Mouse (Mus musculus) midbrain, embryonic 13.5 days (tissue): ENCODE results near the gene Dapk2. TPM values are rescaled to one million over a fixed set of nuclear protein-coding genes. Genes with fewer than 3 reads are reported as not detected.
A peak's percentile ranks its signal among the peaks of the same experiment; 100 is the strongest.

ENCODE experiments used
- ATAC-seq: fragments of 200-750 bp; cut with Nextera tagmentation; 2 replicates; pipeline ENCODE4 v1.8.0; 2017; ENCODE audit warnings: mild to moderate bottlenecking, moderate TSS enrichment, moderate library complexity
- H3K27ac ChIP-seq: fragments of 300-500 bp; sonication (generic); 2 replicates; pipeline ENCODE4 v1.5.1; 2015; ENCODE audit warnings: inconsistent platforms, mild to moderate bottlenecking, moderate library complexity
- H3K27me3 ChIP-seq: fragments of 300-500 bp; sonication (generic); 2 replicates; pipeline ENCODE4 v1.6.1; 2015; ENCODE audit warnings: mild to moderate bottlenecking, inconsistent platforms
- H3K36me3 ChIP-seq: fragments of 300-500 bp; sonication (generic); 2 replicates; pipeline ENCODE4 v1.6.1; 2015; ENCODE audit warnings: mild to moderate bottlenecking, inconsistent platforms
- H3K4me1 ChIP-seq: fragments of 300-500 bp; sonication (generic); replicated peaks from 2 replicates; pipeline ENCODE4 v1.6.1; 2015; ENCODE audit warnings: inconsistent platforms
- H3K4me2 ChIP-seq: fragments of 300-500 bp; sonication (generic); replicated peaks from 2 replicates; pipeline ENCODE4 v1.6.1; 2015; ENCODE audit warnings: moderate library complexity, mild to moderate bottlenecking, inconsistent platforms
- H3K4me3 ChIP-seq: fragments of 300-500 bp; sonication (generic); replicated peaks from 2 replicates; pipeline ENCODE4 v1.5.1; 2015; ENCODE audit warnings: mild to moderate bottlenecking, inconsistent platforms
- H3K9ac ChIP-seq: fragments of 300-500 bp; sonication (generic); replicated peaks from 2 replicates; pipeline ENCODE4 v1.6.1; 2015; ENCODE audit warnings: mild to moderate bottlenecking, inconsistent platforms
- H3K9me3 ChIP-seq: fragments of 300-500 bp; sonication (generic); 2 replicates; pipeline ENCODE4 v1.6.1; 2016; ENCODE audit warnings: mild to moderate bottlenecking, inconsistent platforms
- WGBS: fragments of 180-500 bp; shearing (Covaris S2); methylation state at CpG from one replicate; pipeline ENCODE4 v1.1.7; 2015; 5-methylcytosine and 5-hydroxymethylcytosine counted together
- polyA plus RNA-seq: library from polyadenylated mRNA; unstranded; fragments of >200 nt; fragmentation: Nextera tagmentation; extraction: Ambion mirVana; gene quantifications from 2 replicates; pipeline ENCODE4 v1.2.1, GENCODE M21; 2015

The Dapk2 gene
- 1.4 and 2.4 TPM in 2 replicates for polyA plus RNA-seq

DNA sequence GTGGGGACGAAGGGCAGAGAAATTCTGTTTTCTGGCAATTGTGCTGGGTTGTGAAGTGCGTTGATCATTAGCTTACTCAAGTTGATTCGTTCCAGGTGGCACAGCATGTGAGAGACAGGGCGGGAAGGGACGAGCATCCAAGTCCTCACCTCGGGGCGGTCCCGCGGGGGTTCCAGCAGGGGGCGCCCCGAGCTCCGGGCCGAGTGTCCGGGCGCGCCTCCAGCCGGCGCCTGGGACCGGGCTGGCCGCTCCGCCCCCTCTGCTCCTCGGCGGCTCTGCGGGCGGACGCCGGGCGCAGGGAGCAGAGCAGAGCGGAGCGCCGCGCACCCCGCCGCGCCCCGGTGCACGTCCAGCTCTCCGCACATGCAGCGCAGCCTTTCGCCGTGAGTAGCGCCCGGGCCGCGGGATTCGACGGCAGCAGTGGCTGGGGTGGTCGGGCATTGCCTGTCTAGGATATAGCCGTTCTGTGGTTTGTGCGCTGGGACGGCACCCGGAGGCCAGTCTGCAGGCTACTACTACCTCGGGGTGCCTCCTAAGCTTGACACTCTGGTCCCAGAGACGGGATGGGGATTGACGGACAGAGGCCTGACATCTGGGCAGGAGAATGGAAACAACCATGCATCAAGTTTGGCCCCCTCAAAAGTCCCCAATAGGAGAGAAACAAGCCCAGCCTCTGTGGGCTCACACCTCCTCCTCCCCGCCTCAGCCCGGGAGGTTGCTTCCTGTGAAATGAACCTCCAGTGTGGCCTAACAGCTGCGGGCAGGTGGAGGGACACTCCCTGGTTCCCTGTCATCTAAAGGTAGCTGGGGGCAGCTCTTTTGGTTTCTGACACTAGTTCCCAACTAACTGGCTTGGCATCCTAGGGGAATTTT is at the start of gene Dapk2:
Gene Dapk2 (plus strand): TSS at position 266 of the 873 bp plus-strand sequence.
- H3K9me3 ChIP-seq = no peaks in the 10 kb centered on the region
- H3K36me3 ChIP-seq = no peaks in the 10 kb centered on the region
- no peak within 1 kb of the TSS for H3K27ac ChIP-seq
- H3K27me3 ChIP-seq = peaks cover 33% of the 10 kb centered on the region
- 2% methylated on average over 58 of the region's 58 CpGs for WGBS
- H3K4me3 ChIP-seq = peak within 1 kb of the TSS; percentile 39
- peak within 1 kb of the TSS; percentile 54 for H3K4me2 ChIP-seq
- H3K4me1 ChIP-seq = peaks cover 6% of the 10 kb centered on the region
- peak within 1 kb of the TSS; percentile 44; the same call in 1 of the 2 replicates for H3K9ac ChIP-seq
- ATAC-seq = peak; percentile 83

DNA sequence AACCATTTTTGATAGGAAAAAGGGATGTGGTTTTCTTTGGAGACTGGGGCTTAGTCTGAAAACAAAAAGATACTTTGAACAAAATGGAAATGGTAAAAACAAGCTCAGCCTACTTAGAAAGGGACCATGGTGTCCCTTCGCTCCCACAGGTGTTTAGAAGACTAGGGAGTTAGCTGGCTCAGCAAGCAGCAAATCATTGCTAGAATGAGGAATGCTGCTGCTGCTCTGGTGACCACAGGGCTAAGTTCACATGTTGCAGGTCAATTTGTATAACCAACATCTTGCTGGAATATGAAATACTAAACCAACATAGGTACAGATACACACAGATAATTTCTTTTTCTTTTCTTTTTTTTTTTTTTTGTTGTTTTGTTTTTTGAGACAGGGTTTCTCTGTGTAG is 48.4 kb upstream of the Dapk2 start:
- no peak for ATAC-seq
- 100% methylated on average over 1 of the region's 1 CpGs for WGBS
- H3K4me2 ChIP-seq = no peak overlapping the region
- H3K27ac ChIP-seq = no peak overlapping the region
- no peak overlapping the region for H3K9ac ChIP-seq
- no peaks in the 10 kb centered on the region for H3K9me3 ChIP-seq
- H3K4me3 ChIP-seq = no peak overlapping the region
- H3K27me3 ChIP-seq = no peaks in the 10 kb centered on the region
- peaks cover 56% of the 10 kb centered on the region for H3K36me3 ChIP-seq
- peaks cover 14% of the 10 kb centered on the region for H3K4me1 ChIP-seq

GRCm38 (mm10) chr9:66110126-66110525 is 47.9 kb upstream of the Dapk2 start:
- no peaks in the 10 kb centered on the region for H3K27me3 ChIP-seq
- no peak overlapping the region for H3K4me2 ChIP-seq
- ATAC-seq = no peak
- H3K9ac ChIP-seq = peak overlapping the region; percentile 19; the same call in 1 of the 2 replicates
- peak overlapping the region; percentile 63 for H3K27ac ChIP-seq
- H3K36me3 ChIP-seq = peaks cover 56% of the 10 kb centered on the region
- WGBS = 44% methylated on average over 8 of the region's 8 CpGs
- no peaks in the 10 kb centered on the region for H3K9me3 ChIP-seq
- no peak overlapping the region for H3K4me3 ChIP-seq
- H3K4me1 ChIP-seq = peaks cover 14% of the 10 kb centered on the region

DNA sequence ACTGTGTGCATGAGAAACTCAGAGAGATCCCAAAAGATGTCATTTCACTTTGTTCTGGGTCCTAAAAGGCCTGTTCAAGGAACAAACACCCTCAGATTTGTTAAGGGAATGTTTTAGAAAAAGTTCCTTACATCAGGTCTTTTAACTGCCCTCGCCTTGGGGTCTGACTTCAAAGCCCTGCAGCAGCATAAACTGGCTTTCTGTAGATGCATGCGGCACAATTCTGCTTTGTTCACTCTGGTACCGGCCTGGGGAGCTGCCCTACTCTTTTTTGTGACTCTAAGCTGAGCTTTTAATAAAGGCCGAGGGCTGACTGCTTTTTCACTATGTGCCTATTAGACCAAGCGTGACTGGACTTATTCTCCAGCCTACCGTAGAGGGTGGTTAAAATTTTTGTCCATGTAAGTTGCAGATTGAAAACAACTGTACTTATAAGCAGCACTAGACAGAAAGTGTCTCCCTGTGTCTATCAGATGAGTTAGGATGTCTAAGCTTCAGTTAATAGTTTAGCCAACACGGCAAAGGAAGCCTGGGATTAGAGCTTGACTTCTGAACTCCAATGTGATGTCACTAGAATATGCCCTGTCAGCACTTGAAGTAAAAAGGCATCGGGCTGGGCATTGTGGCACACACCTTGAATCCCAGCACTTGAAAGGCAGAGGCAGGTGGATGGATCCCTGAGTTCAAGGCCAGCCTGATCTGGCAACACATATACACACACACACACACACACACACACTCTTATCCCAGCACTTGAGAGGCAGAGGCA is 47.2 kb upstream of the Dapk2 start:
- WGBS = 24% methylated on average over 8 of the region's 8 CpGs
- ATAC-seq = no peak
- H3K4me1 ChIP-seq = peaks cover 14% of the 10 kb centered on the region
- H3K9me3 ChIP-seq = no peaks in the 10 kb centered on the region
- H3K4me3 ChIP-seq = no peak overlapping the region
- H3K4me2 ChIP-seq = no peak overlapping the region
- H3K9ac ChIP-seq = peak overlapping the region; percentile 19; the same call in 1 of the 2 replicates
- H3K27ac ChIP-seq = peak overlapping the region; percentile 63
- no peaks in the 10 kb centered on the region for H3K27me3 ChIP-seq
- H3K36me3 ChIP-seq = peaks cover 56% of the 10 kb centered on the region

- no peak for ATAC-seq
- H3K4me3 ChIP-seq = no peak overlapping the region
- 96% methylated on average over 3 of the region's 3 CpGs for WGBS
- H3K4me1 ChIP-seq = peaks cover 17% of the 10 kb centered on the region
- H3K9me3 ChIP-seq = no peaks in the 10 kb centered on the region
- H3K27ac ChIP-seq = no peak overlapping the region
- H3K4me2 ChIP-seq = no peak overlapping the region
- H3K9ac ChIP-seq = no peak overlapping the region
- H3K27me3 ChIP-seq = no peaks in the 10 kb centered on the region
- peaks cover 28% of the 10 kb centered on the region for H3K36me3 ChIP-seq
Measured at GRCm38 (mm10) chr9:66114341-66114740, 43.7 kb upstream of the Dapk2 start.

GRCm38 (mm10) chr9:66116890-66117289 is 41.1 kb upstream of the Dapk2 start:
- H3K9ac ChIP-seq = no peak overlapping the region
- no peaks in the 10 kb centered on the region for H3K9me3 ChIP-seq
- H3K4me2 ChIP-seq = no peak overlapping the region
- H3K4me3 ChIP-seq = no peak overlapping the region
- ATAC-seq = no peak
- H3K27ac ChIP-seq = no peak overlapping the region
- no peaks in the 10 kb centered on the region for H3K27me3 ChIP-seq
- peaks cover 25% of the 10 kb centered on the region for H3K36me3 ChIP-seq
- 61% methylated on average over 8 of the region's 8 CpGs for WGBS
- peaks cover 17% of the 10 kb centered on the region for H3K4me1 ChIP-seq

GRCm38 (mm10) chr9:66119498-66119897 is 38.5 kb upstream of the Dapk2 start:
- Histone ChIP-seq H3K4me3 (no peak overlapping the region), H3K27me3 (no peaks in the 10 kb centered on the region), H3K4me1 (peaks cover 37% of the 10 kb centered on the region), H3K9ac (no peak overlapping the region), H3K36me3 (peaks cover 12% of the 10 kb centered on the region; the same call in 1 of the 2 replicates), H3K4me2 (no peak overlapping the region), H3K9me3 (no peaks in the 10 kb centered on the region), H3K27ac (no peak overlapping the region)
- WGBS = 92% methylated on average over 2 of the region's 2 CpGs
- ATAC-seq = no peak

DNA sequence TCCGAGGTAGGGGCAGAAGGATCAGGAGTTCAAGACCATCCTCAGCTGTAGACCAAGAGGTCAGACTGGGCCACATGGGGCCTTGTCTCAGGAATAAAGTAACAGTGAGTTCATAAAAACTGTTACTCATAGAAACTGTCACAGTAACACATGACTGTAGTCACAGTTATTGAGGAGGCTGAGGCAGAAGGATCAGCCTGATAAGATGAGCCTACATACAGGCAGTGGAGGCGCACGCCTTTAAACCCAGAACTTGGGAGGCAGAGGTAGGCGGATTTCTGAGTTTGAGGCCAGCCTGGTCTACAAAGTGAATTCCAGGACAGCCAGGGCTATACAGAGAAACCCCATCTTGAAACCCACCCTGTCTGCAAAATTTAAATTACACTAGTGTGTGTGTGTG is 37.9 kb upstream of the Dapk2 start:
- Histone ChIP-seq H3K4me3 (no peak overlapping the region), H3K27ac (no peak overlapping the region), H3K9ac (no peak overlapping the region), H3K27me3 (no peaks in the 10 kb centered on the region), H3K36me3 (peaks cover 6% of the 10 kb centered on the region; the same call in 1 of the 2 replicates), H3K4me1 (peaks cover 39% of the 10 kb centered on the region), H3K4me2 (no peak overlapping the region), H3K9me3 (no peaks in the 10 kb centered on the region)
- ATAC-seq = no peak
- WGBS = 95% methylated on average over 4 of the region's 4 CpGs

DNA sequence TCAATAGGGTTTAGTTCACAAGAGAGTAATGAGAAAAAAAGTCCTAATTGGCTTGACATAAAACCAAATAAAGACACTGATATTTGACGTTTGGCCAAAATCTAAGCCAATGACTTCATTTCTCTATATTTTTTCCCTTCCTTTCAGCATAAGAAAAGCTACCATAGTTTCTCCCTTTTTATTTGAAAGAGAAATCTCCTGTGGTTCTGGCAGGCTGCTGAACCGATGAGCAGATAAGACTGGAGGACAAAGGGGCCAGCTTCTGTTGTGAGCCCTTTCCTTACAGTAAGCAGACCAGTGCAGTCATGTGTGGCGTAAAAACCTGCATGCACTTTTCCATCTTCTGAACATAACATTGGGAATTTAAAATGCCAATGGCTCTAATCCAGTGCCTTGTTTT is 37.1 kb upstream of the Dapk2 start:
- H3K4me2 ChIP-seq = no peak overlapping the region; the same call in 1 of the 2 replicates
- H3K27ac ChIP-seq = peak overlapping the region; percentile 45; the same call in 1 of the 2 replicates
- H3K4me1 ChIP-seq = peaks cover 45% of the 10 kb centered on the region
- WGBS = 67% methylated on average over 3 of the region's 3 CpGs
- H3K4me3 ChIP-seq = no peak overlapping the region
- no peak overlapping the region for H3K9ac ChIP-seq
- no peaks in the 10 kb centered on the region for H3K27me3 ChIP-seq
- no peak for ATAC-seq
- no peaks in the 10 kb centered on the region for H3K9me3 ChIP-seq
- no peaks in the 10 kb centered on the region for H3K36me3 ChIP-seq

DNA sequence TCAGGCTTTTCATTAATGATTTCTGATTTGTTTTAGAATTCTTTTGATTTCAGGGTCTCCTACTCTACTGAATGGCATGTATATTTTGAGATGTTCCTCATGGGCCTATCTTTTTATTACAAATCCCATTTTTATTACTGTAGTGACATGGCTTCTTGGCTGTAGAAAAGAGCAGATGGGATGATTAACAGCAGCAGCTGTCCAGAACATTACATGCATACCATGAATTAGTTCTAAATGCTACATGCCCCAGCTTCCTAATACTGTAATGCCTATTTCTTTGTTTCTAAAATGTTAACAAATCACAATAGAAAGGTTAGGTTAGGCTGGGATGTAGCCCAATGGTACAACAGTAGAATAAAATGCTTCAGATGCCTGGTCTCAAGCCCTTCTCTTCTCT is 36.6 kb upstream of the Dapk2 start:
- H3K27ac ChIP-seq = no peak overlapping the region
- ATAC-seq = no peak

DNA sequence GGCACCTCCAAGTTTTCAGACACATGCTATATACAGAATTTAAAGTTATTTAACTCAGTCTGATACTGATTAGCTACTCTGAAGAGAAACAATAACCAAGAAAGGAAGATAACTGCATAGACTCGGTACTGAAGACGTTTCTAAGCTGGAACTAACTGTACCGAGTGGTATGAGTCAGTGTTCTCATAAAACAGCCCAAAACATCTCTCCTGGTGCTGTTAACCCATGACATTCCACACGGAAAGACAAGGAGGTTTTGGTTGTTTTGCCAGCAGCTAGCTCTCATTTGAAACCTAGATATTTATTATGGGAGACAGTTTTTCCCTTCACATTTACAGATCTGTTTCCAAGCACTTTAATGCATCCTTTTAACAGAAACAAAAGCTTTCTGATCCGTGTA is 34.4 kb upstream of the Dapk2 start:
- ATAC-seq = no peak
- Histone ChIP-seq H3K4me1 (peaks cover 54% of the 10 kb centered on the region), H3K36me3 (no peaks in the 10 kb centered on the region), H3K27ac (0 out of 2 replicates have a peak overlapping the region, but pooled peaks have one; percentile 89), H3K9me3 (no peaks in the 10 kb centered on the region), H3K9ac (peak overlapping the region; percentile 83), H3K4me2 (peak overlapping the region; percentile 72), H3K27me3 (no peaks in the 10 kb centered on the region), H3K4me3 (peak overlapping the region; percentile 77)
- 21% methylated on average over 5 of the region's 5 CpGs for WGBS

More for the DNA sequence above, 36.6 kb upstream of the Dapk2 start:
- H3K9ac ChIP-seq = no peak overlapping the region
- no peak overlapping the region for H3K4me3 ChIP-seq
- H3K36me3 ChIP-seq = no peaks in the 10 kb centered on the region
- no peaks in the 10 kb centered on the region for H3K9me3 ChIP-seq
- no peaks in the 10 kb centered on the region for H3K27me3 ChIP-seq
- H3K4me1 ChIP-seq = peaks cover 45% of the 10 kb centered on the region
- no peak overlapping the region for H3K4me2 ChIP-seq

DNA sequence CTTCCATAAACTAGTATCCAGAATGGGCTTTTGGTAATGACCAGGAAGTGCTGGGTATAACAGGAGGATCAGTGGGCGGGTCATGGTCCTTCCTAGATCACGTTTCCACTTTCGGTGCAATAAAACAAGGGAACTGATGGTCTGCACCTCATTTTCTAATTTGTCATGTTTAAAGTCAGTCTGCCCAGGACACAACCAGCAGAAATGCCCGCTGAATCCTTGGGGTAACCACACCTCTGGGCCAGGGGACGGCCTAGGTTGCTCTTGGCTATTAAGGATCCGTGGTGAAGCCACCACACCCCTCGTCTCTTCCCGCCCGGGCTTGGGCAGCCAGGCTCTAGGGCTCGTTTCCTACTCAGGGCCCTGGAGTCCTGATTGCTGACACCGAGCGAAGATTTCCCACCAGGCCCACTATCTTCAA is 33.9 kb upstream of the Dapk2 start:
- H3K27me3 ChIP-seq = no peaks in the 10 kb centered on the region
- H3K9ac ChIP-seq = peak overlapping the region; percentile 83
- peak overlapping the region; percentile 72 for H3K4me2 ChIP-seq
- H3K27ac ChIP-seq = peak overlapping the region; percentile 89
- peak overlapping the region; percentile 77 for H3K4me3 ChIP-seq
- WGBS = under 1% methylated on average over 12 of the region's 12 CpGs
- H3K36me3 ChIP-seq = no peaks in the 10 kb centered on the region
- ATAC-seq = peak; percentile 28
- peaks cover 54% of the 10 kb centered on the region for H3K4me1 ChIP-seq
- H3K9me3 ChIP-seq = no peaks in the 10 kb centered on the region
